Mouse (Mus musculus): Measurements from ENCODE around the gene Espn.

Gene Espn

GRCm38 (mm10) chr4:152146033-152146827 lies 5.9 kb downstream of the Espn start:
- DNase-seq (ENCODE audit: low read depth, low spot score) = no peak

- no peak for DNase-seq (ENCODE audit: low read depth, low spot score)
Observed at GRCm38 (mm10) chr4:152145473-152145872, 6.7 kb downstream of the Espn start.

GRCm38 (mm10) chr4:152143632-152144031 lies 8.5 kb downstream of the Espn start:
- peak; percentile 51 for DNase-seq (ENCODE audit: low read depth, low spot score)

GRCm38 (mm10) chr4:152141521-152142135 lies 10.5 kb downstream of the Espn start:
- DNase-seq (ENCODE audit: low read depth, low spot score) = no peak

- DNase-seq (ENCODE audit: low read depth, low spot score) = peak; percentile 64
Observed at GRCm38 (mm10) chr4:152140441-152140840, 11.7 kb downstream of the Espn start.

GRCm38 (mm10) chr4:152138497-152139260 lies 13.5 kb downstream of the Espn start:
- DNase-seq (ENCODE audit: low read depth, low spot score) = peak; percentile 86

- DNase-seq (ENCODE audit: low read depth, low spot score) = no peak
Observed at GRCm38 (mm10) chr4:152136876-152137250, 15.3 kb downstream of the Espn start.

GRCm38 (mm10) chr4:152136112-152136875 lies 15.9 kb downstream of the Espn start:
- DNase-seq (ENCODE audit: low read depth, low spot score) = peak; percentile 69

- DNase-seq (ENCODE audit: low read depth, low spot score) = no peak
Observed at GRCm38 (mm10) chr4:152135363-152135762, 16.8 kb downstream of the Espn start.

- DNase-seq (ENCODE audit: low read depth, low spot score) = peak; percentile 85
Observed at GRCm38 (mm10) chr4:152134507-152134906, 17.7 kb downstream of the Espn start.

- no peak for DNase-seq (ENCODE audit: low read depth, low spot score)
Observed at GRCm38 (mm10) chr4:152133213-152133612, 19.0 kb downstream of the Espn start.

- DNase-seq (ENCODE audit: low read depth, low spot score) = no peak
Observed at GRCm38 (mm10) chr4:152132772-152133169, 19.4 kb downstream of the Espn start.

- DNase-seq (ENCODE audit: low read depth, low spot score) = peak; percentile 56
Observed at GRCm38 (mm10) chr4:152131809-152132771, 20.1 kb downstream of the Espn start.

GRCm38 (mm10) chr4:152130771-152131653 lies 21.2 kb downstream of the Espn start:
- no peak for DNase-seq (ENCODE audit: low read depth, low spot score)

GRCm38 (mm10) chr4:152129395-152129930 lies 22.7 kb downstream of the Espn start:
- no peak for DNase-seq (ENCODE audit: low read depth, low spot score)

- DNase-seq (ENCODE audit: low read depth, low spot score) = no peak
Observed at GRCm38 (mm10) chr4:152128784-152129183, 23.4 kb downstream of the Espn start.

GRCm38 (mm10) chr4:152127884-152128283 lies 24.3 kb downstream of the Espn start:
- DNase-seq (ENCODE audit: low read depth, low spot score) = no peak

GRCm38 (mm10) chr4:152126026-152126920 lies 25.9 kb downstream of the Espn start:
- no peak for DNase-seq (ENCODE audit: low read depth, low spot score)

Data from ES-CJ7 (cell line).